Mouse (Mus musculus) frontal cortex, postnatal 14 days (tissue): Measurements from ENCODE around the gene L3mbtl1.
"Not testable (repeated sequence)": the region's sequence is repeated elsewhere in the genome, so short reads cannot be mapped to it uniquely, and the experiment has no call there.

Experiments
- DNase-seq, 2 experiments: peaks; one replicate each; pipeline ENCODE4 v3.0.0; 2022; ENCODE audit warnings: low spot score in 2 of 2

Gene L3mbtl1

GRCm38 (mm10) chr2:162943148-162943846 lies at the start of gene L3mbtl1:
L3mbtl1 (plus strand) TSS chr2:162943472.
- DNase-seq: peak in 1 of 2 experiments; percentile 60

- not testable (repeated sequence) for DNase-seq
Observed at GRCm38 (mm10) chr2:162899256-162899655, 44.0 kb upstream of the L3mbtl1 start.

- no peak for DNase-seq
Observed at GRCm38 (mm10) chr2:162899880-162900589, 43.2 kb upstream of the L3mbtl1 start.

- no peak for DNase-seq
Observed at GRCm38 (mm10) chr2:162900590-162900916, 42.7 kb upstream of the L3mbtl1 start.

- DNase-seq: no peak
Observed at GRCm38 (mm10) chr2:162905902-162906301, 37.4 kb upstream of the L3mbtl1 start.

GRCm38 (mm10) chr2:162908052-162908491 lies 35.2 kb upstream of the L3mbtl1 start:
- no peak for DNase-seq

- DNase-seq: no peak
Observed at GRCm38 (mm10) chr2:162914040-162914439, 29.2 kb upstream of the L3mbtl1 start.

- DNase-seq: no peak
Observed at GRCm38 (mm10) chr2:162914519-162914918, 28.8 kb upstream of the L3mbtl1 start.

- no peak for DNase-seq
Observed at GRCm38 (mm10) chr2:162919926-162920325, 23.3 kb upstream of the L3mbtl1 start.

- DNase-seq: peak in 1 of 2 experiments; percentile 46
Observed at GRCm38 (mm10) chr2:162922183-162922582, 21.1 kb upstream of the L3mbtl1 start.

GRCm38 (mm10) chr2:162922834-162923233 lies 20.4 kb upstream of the L3mbtl1 start:
- DNase-seq: no peak

- no peak for DNase-seq
Observed at GRCm38 (mm10) chr2:162924126-162924525, 19.1 kb upstream of the L3mbtl1 start.

- DNase-seq: no peak
Observed at GRCm38 (mm10) chr2:162927918-162928585, 15.2 kb upstream of the L3mbtl1 start.

- no peak for DNase-seq
Observed at GRCm38 (mm10) chr2:162929704-162930103, 13.6 kb upstream of the L3mbtl1 start.

GRCm38 (mm10) chr2:162930516-162931122 lies 12.7 kb upstream of the L3mbtl1 start:
- no peak for DNase-seq

- DNase-seq: peak; percentile 78 to 80
Observed at GRCm38 (mm10) chr2:162931123-162931673, 12.1 kb upstream of the L3mbtl1 start, which contains the start of gene Srsf6. Srsf6 (plus strand) TSS chr2:162931528.

- DNase-seq: peak; percentile 50 to 52
Observed at GRCm38 (mm10) chr2:162931674-162932650, 11.3 kb upstream of the L3mbtl1 start.

GRCm38 (mm10) chr2:162932706-162933105 lies 10.6 kb upstream of the L3mbtl1 start:
- DNase-seq: no peak

GRCm38 (mm10) chr2:162934421-162934820 lies 8.9 kb upstream of the L3mbtl1 start:
- DNase-seq: no peak

- DNase-seq: no peak
Observed at GRCm38 (mm10) chr2:162935700-162936099, 7.6 kb upstream of the L3mbtl1 start.

GRCm38 (mm10) chr2:162939562-162939961 lies 3.7 kb upstream of the L3mbtl1 start:
- no peak for DNase-seq
